Mouse (Mus musculus): ENCODE data around the gene Ttc3.

- TF ChIP-seq CTCF (IDR thresholded peaks at IDR 0.05; ENCODE audit: control insufficient read depth, insufficient read depth, insufficient read length) = no peak
- no peak for TF ChIP-seq MAX (IDR thresholded peaks at IDR 0.05)
- TF ChIP-seq MYOG (IDR thresholded peaks at IDR 0.05; ENCODE audit: control insufficient read depth, extremely low read depth, insufficient read length) = no peak
- no peak for TF ChIP-seq CEBPB (IDR thresholded peaks at IDR 0.05; ENCODE audit: low read depth)
- no peak for TF ChIP-seq FOSL1 (IDR thresholded peaks at IDR 0.05; ENCODE audit: insufficient read depth, low read length, poor library complexity, severe bottlenecking)
- TF ChIP-seq USF1 (IDR thresholded peaks at IDR 0.05; ENCODE audit: low read depth) = no peak
- no peak for TF ChIP-seq MYOD1 (IDR thresholded peaks at IDR 0.05; ENCODE audit: control insufficient read depth, insufficient read length, low read depth)
Measured at GRCm38 (mm10) chr16:94420498-94420897, 50.1 kb downstream of the Ttc3 start.

Measured in C2C12 (cell line).